8 mouse cellular contexts compared by ENCODE assay signal in genomic region chr10:93160497-93160806, GRCm38 (mm10). TPM values are rescaled to one million over a fixed set of nuclear protein-coding genes. Genes with fewer than 3 reads are reported as not detected.
A peak's percentile ranks its signal among the peaks of the same experiment; 100 is the strongest.
DNase-seq lines count a peak whose midpoint lies in the region; ATAC-seq lines count a peak whose summit lies in the region.

No protein-coding gene starts in this region.

- no peaks in the 10 kb centered on the region for H3K27me3 ChIP-seq in embryonic facial prominence, embryonic 14.5 days (replicated peaks; ENCODE audit: control insufficient read depth, insufficient read depth, low read length)
- H3K27me3 ChIP-seq in kidney, embryonic 16.5 days (ENCODE audit: insufficient read depth, low read length) = no peaks in the 10 kb centered on the region
- H3K27me3 ChIP-seq in liver, embryonic 13.5 days = no peaks in the 10 kb centered on the region
- H3K27me3 ChIP-seq in neural tube, embryonic 11.5 days (ENCODE audit: control insufficient read depth, insufficient read depth, low read length) = no peaks in the 10 kb centered on the region
- no peaks in the 10 kb centered on the region for H3K27me3 ChIP-seq in stomach, embryonic 15.5 days (replicated peaks)

- peak; percentile 92 for ATAC-seq in embryonic facial prominence, embryonic 14.5 days (ENCODE audit: low read depth)
- peak; percentile 93 for ATAC-seq in kidney, embryonic 16.5 days (ENCODE audit: low FRiP score, low TSS enrichment)
- ATAC-seq in liver, embryonic 13.5 days (ENCODE audit: low read depth) = peak; percentile 84
- peak; percentile 89 for ATAC-seq in neural tube, embryonic 11.5 days (ENCODE audit: insufficient read depth, low FRiP score, low TSS enrichment)
- ATAC-seq in stomach, embryonic 15.5 days (ENCODE audit: insufficient read depth, low FRiP score, low read depth) = peak; percentile 92

- peak overlapping the region; percentile 96 for H3K4me3 ChIP-seq in embryonic facial prominence, embryonic 14.5 days (ENCODE audit: low read depth, low read length)
- peak overlapping the region; percentile 96 for H3K4me3 ChIP-seq in kidney, embryonic 16.5 days (ENCODE audit: low read length)
- H3K4me3 ChIP-seq in liver, embryonic 13.5 days (replicated peaks) = peak overlapping the region; percentile 99
- peak overlapping the region; percentile 78 for H3K4me3 ChIP-seq in neural tube, embryonic 11.5 days (ENCODE audit: low read depth, low read length)
- H3K4me3 ChIP-seq in stomach, embryonic 15.5 days (replicated peaks) = peak overlapping the region; percentile 89

- H3K4me1 ChIP-seq in embryonic facial prominence, embryonic 14.5 days (ENCODE audit: control insufficient read depth, insufficient read depth, low read length) = peaks cover 16% of the 10 kb centered on the region
- H3K4me1 ChIP-seq in kidney, embryonic 16.5 days (ENCODE audit: insufficient read depth, low read length) = peaks cover 24% of the 10 kb centered on the region
- peaks cover 49% of the 10 kb centered on the region for H3K4me1 ChIP-seq in liver, embryonic 13.5 days (replicated peaks)
- peaks cover 11% of the 10 kb centered on the region for H3K4me1 ChIP-seq in neural tube, embryonic 11.5 days (ENCODE audit: control insufficient read depth, insufficient read depth, low read length)
- peaks cover 17% of the 10 kb centered on the region for H3K4me1 ChIP-seq in stomach, embryonic 15.5 days

- no peaks in the 10 kb centered on the region for H3K9me3 ChIP-seq in embryonic facial prominence, embryonic 14.5 days (ENCODE audit: control insufficient read depth, low read length)
- H3K9me3 ChIP-seq in kidney, embryonic 16.5 days (ENCODE audit: low read length) = no peaks in the 10 kb centered on the region
- H3K9me3 ChIP-seq in liver, embryonic 13.5 days (replicated peaks) = no peaks in the 10 kb centered on the region
- H3K9me3 ChIP-seq in neural tube, embryonic 11.5 days (ENCODE audit: control insufficient read depth, low read length) = no peaks in the 10 kb centered on the region
- H3K9me3 ChIP-seq in stomach, embryonic 15.5 days = no peaks in the 10 kb centered on the region

- H3K4me2 ChIP-seq in embryonic facial prominence, embryonic 14.5 days (ENCODE audit: low read depth, low read length) = peak overlapping the region; percentile 77
- H3K4me2 ChIP-seq in kidney, embryonic 16.5 days (replicated peaks; ENCODE audit: low read depth, low read length) = peak overlapping the region; percentile 63
- peak overlapping the region; percentile 76 for H3K4me2 ChIP-seq in liver, embryonic 13.5 days
- H3K4me2 ChIP-seq in neural tube, embryonic 11.5 days (ENCODE audit: low read depth) = peak overlapping the region; percentile 56
- H3K4me2 ChIP-seq in stomach, embryonic 15.5 days = peak overlapping the region; percentile 65

- under 1% methylated on average over 21 of the region's 26 CpGs for WGBS in embryonic facial prominence, embryonic 14.5 days
- WGBS in kidney, embryonic 16.5 days = under 1% methylated on average over 25 of the region's 26 CpGs
- 0% methylated on average over 26 of the region's 26 CpGs for WGBS in liver, embryonic 13.5 days (ENCODE audit: insufficient replicate concordance)
- 0% methylated on average over 25 of the region's 26 CpGs for WGBS in neural tube, embryonic 11.5 days
- 0% methylated on average over 26 of the region's 26 CpGs for WGBS in stomach, embryonic 15.5 days

- no peaks in the 10 kb centered on the region for H3K36me3 ChIP-seq in embryonic facial prominence, embryonic 14.5 days (ENCODE audit: control insufficient read depth, insufficient read depth, low read length)
- no peaks in the 10 kb centered on the region for H3K36me3 ChIP-seq in kidney, embryonic 16.5 days (ENCODE audit: insufficient read depth, low read length)
- H3K36me3 ChIP-seq in liver, embryonic 13.5 days = no peaks in the 10 kb centered on the region
- no peaks in the 10 kb centered on the region for H3K36me3 ChIP-seq in neural tube, embryonic 11.5 days (ENCODE audit: control insufficient read depth, insufficient read depth, low read length)
- H3K36me3 ChIP-seq in stomach, embryonic 15.5 days = no peaks in the 10 kb centered on the region

- peak; percentile 85 to 88 for DNase-seq in B cell, adult 2 months
- DNase-seq in adrenal gland, postnatal 4 days (ENCODE audit: low spot score in 2 of 2) = peak; percentile 82
- DNase-seq in embryonic facial prominence, embryonic 14.5 days (ENCODE audit: low spot score) = peak; percentile 94
- peak; percentile 80 for DNase-seq in heart, adult 8-10 months (ENCODE audit: low spot score)
- peak; percentile 68 for DNase-seq in liver, embryonic 13.5 days
- DNase-seq in neural tube, embryonic 11.5 days (ENCODE audit: low spot score) = peak; percentile 93

- peak overlapping the region; percentile 96 for H3K9ac ChIP-seq in embryonic facial prominence, embryonic 14.5 days (ENCODE audit: low read depth, low read length)
- peak overlapping the region; percentile 97 for H3K9ac ChIP-seq in kidney, embryonic 16.5 days (replicated peaks; ENCODE audit: low read length)
- peak overlapping the region; percentile 100 for H3K9ac ChIP-seq in liver, embryonic 13.5 days
- peak overlapping the region; percentile 98 for H3K9ac ChIP-seq in neural tube, embryonic 11.5 days (ENCODE audit: low read length)
- peak overlapping the region; percentile 87 for H3K9ac ChIP-seq in stomach, embryonic 15.5 days

- H3K27ac ChIP-seq in embryonic facial prominence, embryonic 14.5 days (replicated peaks; ENCODE audit: low read depth, low read length) = peak overlapping the region; percentile 100
- H3K27ac ChIP-seq in kidney, embryonic 16.5 days (ENCODE audit: low read length) = peak overlapping the region; percentile 99
- H3K27ac ChIP-seq in liver, embryonic 13.5 days = peak overlapping the region; percentile 97
- peak overlapping the region; percentile 100 for H3K27ac ChIP-seq in neural tube, embryonic 11.5 days (ENCODE audit: low read depth, low read length)
- H3K27ac ChIP-seq in stomach, embryonic 15.5 days = peak overlapping the region; percentile 100

RNA-seq across cellular contexts. Expression of gene Cdk17, which starts 0.2 kb away (rescaled TPM):
- total RNA-seq in adrenal gland, postnatal 4 days (2021) = 10 to 100 TPM; 30.5 to 33.1 TPM
- 23.8 and 26.9 TPM in 2 replicates for polyA plus RNA-seq in embryonic facial prominence, embryonic 14.5 days (2014; fragmentation: Nextera tagmentation; extraction: Ambion mirVana)
- 10 to 100 TPM; 12.3 to 18.1 (median 16.0) TPM for total RNA-seq in heart, adult 8-10 months (2022)
- polyA plus RNA-seq in kidney, embryonic 16.5 days (2015; fragmentation: Nextera tagmentation; extraction: Ambion mirVana) = 12.8 and 14.6 TPM in 2 replicates
- polyA plus RNA-seq in liver, embryonic 13.5 days (2015; fragmentation: Nextera tagmentation; extraction: Ambion mirVana) = 10.1 and 12.0 TPM in 2 replicates
- polyA plus RNA-seq in neural tube, embryonic 11.5 days (2014; fragmentation: Nextera tagmentation; extraction: Ambion mirVana) = 37.3 and 39.7 TPM in 2 replicates
- polyA plus RNA-seq in stomach, embryonic 15.5 days (2015; fragmentation: Nextera tagmentation; extraction: Ambion mirVana) = 15.8 and 17.6 TPM in 2 replicates

Comparison
In these comparisons a context has a peak if more than half of its experiments do, and no peak if none do; other contexts are left out.
1. Peak in every context shown above with its lines: DNase-seq, ATAC-seq, H3K4me3 ChIP-seq and H3K27ac ChIP-seq.